Mouse (Mus musculus) midbrain, embryonic 12.5 days (tissue): Measurements from ENCODE around the gene Zcchc24. TPM values are rescaled to one million over a fixed set of nuclear protein-coding genes. Genes with fewer than 3 reads are reported as not detected.

Experiments
- ATAC-seq: fragments of 200-750 bp; cut with Nextera tagmentation; 2 replicates; pipeline ENCODE4 v1.8.0; 2017; ENCODE audit warnings: low read depth, moderate TSS enrichment, moderate library complexity; ENCODE audit not compliant: low FRiP score
- H3K27ac ChIP-seq: fragments of 300-500 bp; sonication (generic); replicated peaks from 2 replicates; pipeline ENCODE4 v1.5.1; 2016; ENCODE audit warnings: mild to moderate bottlenecking
- H3K27me3 ChIP-seq: fragments of 300-500 bp; sonication (generic); 2 replicates; pipeline ENCODE4 v1.6.1; 2016; ENCODE audit warnings: mild to moderate bottlenecking
- H3K36me3 ChIP-seq: fragments of 300-500 bp; sonication (generic); 2 replicates; pipeline ENCODE4 v1.6.1; 2016
- H3K4me1 ChIP-seq: fragments of 300-500 bp; sonication (generic); 2 replicates; pipeline ENCODE4 v1.6.1; 2016
- H3K4me2 ChIP-seq: fragments of 300-500 bp; sonication (generic); replicated peaks from 2 replicates; pipeline ENCODE4 v1.6.1; 2016; ENCODE audit warnings: mild to moderate bottlenecking, moderate library complexity
- H3K4me3 ChIP-seq: fragments of 300-500 bp; sonication (generic); 2 replicates; pipeline ENCODE4 v1.5.1; 2016; ENCODE audit warnings: mild to moderate bottlenecking
- H3K9ac ChIP-seq: fragments of 300-500 bp; sonication (generic); replicated peaks from 2 replicates; pipeline ENCODE4 v1.6.1; 2016; ENCODE audit warnings: mild to moderate bottlenecking, moderate library complexity
- H3K9me3 ChIP-seq: fragments of 300-500 bp; sonication (generic); 2 replicates; pipeline ENCODE4 v1.6.1; 2016; ENCODE audit warnings: mild to moderate bottlenecking
- WGBS: fragments of 180-500 bp; shearing (Covaris S2); methylation state at CpG from one replicate; pipeline ENCODE4 v1.1.7; 2016; 5-methylcytosine and 5-hydroxymethylcytosine counted together
- polyA plus RNA-seq: library from polyadenylated mRNA; unstranded; fragments of >200 nt; fragmentation: Nextera tagmentation; extraction: Ambion mirVana; gene quantifications from 2 replicates; pipeline ENCODE4 v1.2.1, GENCODE M21; 2016

Zcchc24 gene
- polyA plus RNA-seq, 1 experiment from 2014 or later: 20.7 TPM

- H3K27me3 ChIP-seq: peaks cover 4% of the 10 kb centered on the region; the same call in 1 of the 2 replicates
- H3K9me3 ChIP-seq: no peaks in the 10 kb centered on the region
- H3K4me2 ChIP-seq: no peak overlapping the region
- H3K9ac ChIP-seq: no peak overlapping the region
- no peak overlapping the region for H3K27ac ChIP-seq
- WGBS: 76% methylated on average over 7 of the region's 7 CpGs
- H3K4me1 ChIP-seq: peaks cover 16% of the 10 kb centered on the region
- H3K36me3 ChIP-seq: no peaks in the 10 kb centered on the region
- no peak overlapping the region for H3K4me3 ChIP-seq
- no peak for ATAC-seq
Measured at GRCm38 (mm10) chr14:25756385-25756990, 12.4 kb downstream of the Zcchc24 start.

- Histone ChIP-seq H3K27ac (no peak overlapping the region), H3K9me3 (no peaks in the 10 kb centered on the region), H3K4me3 (no peak overlapping the region), H3K4me2 (no peak overlapping the region), H3K27me3 (peaks cover 4% of the 10 kb centered on the region; the same call in 1 of the 2 replicates), H3K4me1 (peaks cover 16% of the 10 kb centered on the region), H3K9ac (no peak overlapping the region), H3K36me3 (no peaks in the 10 kb centered on the region)
- no peak for ATAC-seq
- 57% methylated on average over 4 of the region's 4 CpGs for WGBS
Measured at GRCm38 (mm10) chr14:25755541-25755940, 13.3 kb downstream of the Zcchc24 start.

- Histone ChIP-seq H3K9me3 (no peaks in the 10 kb centered on the region), H3K4me3 (no peak overlapping the region), H3K27ac (no peak overlapping the region), H3K9ac (no peak overlapping the region), H3K36me3 (no peaks in the 10 kb centered on the region), H3K27me3 (peaks cover 4% of the 10 kb centered on the region; the same call in 1 of the 2 replicates), H3K4me1 (peaks cover 16% of the 10 kb centered on the region), H3K4me2 (no peak overlapping the region)
- ATAC-seq: no peak
- WGBS: 37% methylated on average over 19 of the region's 19 CpGs
Measured at GRCm38 (mm10) chr14:25754531-25755484, 14.0 kb downstream of the Zcchc24 start.

- no peak overlapping the region for H3K4me3 ChIP-seq
- no peak overlapping the region for H3K4me2 ChIP-seq
- H3K27me3 ChIP-seq: peaks cover 4% of the 10 kb centered on the region; the same call in 1 of the 2 replicates
- 50% methylated on average over 5 of the region's 5 CpGs for WGBS
- peaks cover 16% of the 10 kb centered on the region for H3K4me1 ChIP-seq
- no peaks in the 10 kb centered on the region for H3K36me3 ChIP-seq
- no peak overlapping the region for H3K27ac ChIP-seq
- H3K9ac ChIP-seq: no peak overlapping the region
- ATAC-seq: no peak
- no peaks in the 10 kb centered on the region for H3K9me3 ChIP-seq
Measured at GRCm38 (mm10) chr14:25753021-25753420, 15.8 kb downstream of the Zcchc24 start.

GRCm38 (mm10) chr14:25751067-25751466 is 17.8 kb downstream of the Zcchc24 start:
- no peak for ATAC-seq
- 91% methylated on average over 5 of the region's 5 CpGs for WGBS

GRCm38 (mm10) chr14:25750448-25751015 is 18.3 kb downstream of the Zcchc24 start:
- 88% methylated on average over 2 of the region's 2 CpGs for WGBS
- no peak overlapping the region for H3K9ac ChIP-seq
- peaks cover 8% of the 10 kb centered on the region; the same call in 1 of the 2 replicates for H3K4me1 ChIP-seq
- H3K9me3 ChIP-seq: no peaks in the 10 kb centered on the region
- no peak overlapping the region for H3K4me3 ChIP-seq
- no peaks in the 10 kb centered on the region for H3K36me3 ChIP-seq
- ATAC-seq: no peak
- no peak overlapping the region for H3K4me2 ChIP-seq
- no peaks in the 10 kb centered on the region for H3K27me3 ChIP-seq
- no peak overlapping the region for H3K27ac ChIP-seq

More at GRCm38 (mm10) chr14:25751067-25751466, 17.8 kb downstream of the Zcchc24 start:
- Histone ChIP-seq H3K36me3 (no peaks in the 10 kb centered on the region), H3K4me1 (peaks cover 8% of the 10 kb centered on the region; the same call in 1 of the 2 replicates), H3K27ac (no peak overlapping the region), H3K4me3 (no peak overlapping the region), H3K27me3 (no peaks in the 10 kb centered on the region), H3K9ac (no peak overlapping the region), H3K9me3 (no peaks in the 10 kb centered on the region), H3K4me2 (no peak overlapping the region)

- 0 out of 2 replicates have a peak, but pooled peaks cover 2% of the 10 kb centered on the region for H3K4me1 ChIP-seq
- H3K4me2 ChIP-seq: no peak overlapping the region
- no peak for ATAC-seq
- no peak overlapping the region for H3K9ac ChIP-seq
- no peak overlapping the region for H3K27ac ChIP-seq
- no peaks in the 10 kb centered on the region for H3K27me3 ChIP-seq
- H3K9me3 ChIP-seq: no peaks in the 10 kb centered on the region
- WGBS: 52% methylated on average over 13 of the region's 13 CpGs
- H3K36me3 ChIP-seq: no peaks in the 10 kb centered on the region
- no peak overlapping the region for H3K4me3 ChIP-seq
Measured at GRCm38 (mm10) chr14:25749143-25749909, 19.5 kb downstream of the Zcchc24 start.

GRCm38 (mm10) chr14:25747996-25748756 is 20.7 kb downstream of the Zcchc24 start:
- H3K27me3 ChIP-seq: no peaks in the 10 kb centered on the region
- H3K9me3 ChIP-seq: no peaks in the 10 kb centered on the region
- no peak overlapping the region for H3K4me3 ChIP-seq
- no peak for ATAC-seq
- 79% methylated on average over 7 of the region's 7 CpGs for WGBS
- no peak overlapping the region for H3K4me2 ChIP-seq
- no peak overlapping the region for H3K27ac ChIP-seq
- H3K4me1 ChIP-seq: no peaks in the 10 kb centered on the region
- H3K36me3 ChIP-seq: no peaks in the 10 kb centered on the region
- no peak overlapping the region for H3K9ac ChIP-seq

GRCm38 (mm10) chr14:25746971-25747945 is 21.6 kb downstream of the Zcchc24 start:
- no peak overlapping the region for H3K9ac ChIP-seq
- H3K27ac ChIP-seq: no peak overlapping the region

GRCm38 (mm10) chr14:25746371-25746770 is 22.5 kb downstream of the Zcchc24 start:
- ATAC-seq: no peak
- Histone ChIP-seq H3K4me3 (no peak overlapping the region), H3K4me2 (no peak overlapping the region), H3K36me3 (no peaks in the 10 kb centered on the region), H3K9me3 (no peaks in the 10 kb centered on the region), H3K9ac (no peak overlapping the region), H3K27me3 (no peaks in the 10 kb centered on the region), H3K27ac (no peak overlapping the region), H3K4me1 (no peaks in the 10 kb centered on the region)
- WGBS: 86% methylated on average over 6 of the region's 6 CpGs

More at GRCm38 (mm10) chr14:25746971-25747945, 21.6 kb downstream of the Zcchc24 start:
- Histone ChIP-seq H3K4me1 (no peaks in the 10 kb centered on the region), H3K4me3 (no peak overlapping the region), H3K9me3 (no peaks in the 10 kb centered on the region), H3K4me2 (no peak overlapping the region), H3K27me3 (no peaks in the 10 kb centered on the region), H3K36me3 (no peaks in the 10 kb centered on the region)
- no peak for ATAC-seq
- 80% methylated on average over 21 of the region's 21 CpGs for WGBS
